Mouse (Mus musculus): ENCODE data around the gene Fam162a. TPM values are rescaled to one million over a fixed set of nuclear protein-coding genes. Genes with fewer than 3 reads are reported as not detected.
"Not testable (repeated sequence)": the region's sequence is repeated elsewhere in the genome, so short reads cannot be mapped to it uniquely, and the experiment has no call there.

Fam162a gene
- 162 and 187 TPM in 2 replicates for polyA plus RNA-seq (2016; fragmentation: Nextera tagmentation; extraction: Ambion mirVana)

DNA sequence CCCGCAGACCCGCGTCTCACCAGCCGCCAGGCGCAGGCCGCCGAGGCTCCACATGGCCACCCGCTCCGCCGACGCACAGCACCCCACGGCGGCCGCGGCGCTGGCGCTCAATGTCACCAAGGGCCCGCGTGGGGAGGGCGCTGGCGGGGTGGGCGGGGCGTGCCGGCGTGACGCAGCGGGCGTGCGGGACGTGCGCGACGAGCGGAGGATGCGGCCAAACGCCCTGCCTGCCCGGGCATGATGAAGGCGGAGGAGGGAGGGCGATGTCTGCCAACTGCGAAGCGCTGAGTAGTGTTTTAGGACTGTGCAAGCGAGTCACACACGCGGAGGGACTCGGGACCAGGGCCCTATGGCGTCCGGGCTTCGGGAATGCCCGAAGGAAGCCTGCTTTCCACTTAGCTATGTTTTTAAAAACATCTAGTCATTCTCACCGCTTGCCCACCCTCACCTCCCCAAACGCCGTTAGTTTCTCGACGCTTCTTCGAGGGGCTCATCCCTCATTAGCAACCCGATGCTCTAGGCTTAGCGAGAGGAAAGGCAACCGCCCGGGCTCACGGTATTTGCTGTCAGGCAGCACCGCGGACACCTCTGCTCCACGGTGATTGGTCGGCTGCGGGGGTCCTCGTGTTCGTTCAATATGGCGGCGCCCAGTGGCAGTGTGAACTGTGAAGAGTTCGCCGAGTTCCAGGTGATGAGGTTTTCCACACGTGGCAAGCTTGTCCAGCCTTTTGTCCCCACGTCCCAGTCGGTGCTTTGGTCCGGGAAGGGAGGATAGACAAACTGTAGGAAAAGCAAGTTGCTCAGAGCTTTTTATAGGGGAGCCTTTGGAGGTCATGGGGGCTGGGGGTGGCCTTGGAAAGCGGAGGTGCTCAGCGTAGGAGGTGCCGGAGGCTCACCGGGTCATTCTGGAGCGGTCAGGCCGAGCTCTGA is at the start of gene Fam162a, which contains the start of gene Ccdc58:
Gene Fam162a (minus strand): TSS at position 145 of the 930 bp plus-strand sequence.
Gene Ccdc58 (plus strand): TSS at position 236 of the 930 bp plus-strand sequence.
- whole genome bisulfite sequencing, result under 1% methylated on average over 81 of the region's 81 CpGs
- H3K4me1 ChIP-seq, result peaks cover 15% of the 10 kb centered on the region
- no peaks in the 10 kb centered on the region for H3K27me3 ChIP-seq (replicated peaks)
- H3K4me2 ChIP-seq (replicated peaks), result peak within 1 kb of the TSS; percentile 75
- peak; percentile 96 for ATAC-seq (ENCODE audit: low FRiP score, low read depth)
- H3K27ac ChIP-seq, result peak within 1 kb of the TSS; percentile 98
- H3K9me3 ChIP-seq, result no peaks in the 10 kb centered on the region
- H3K36me3 ChIP-seq, result no peaks in the 10 kb centered on the region
- H3K4me3 ChIP-seq, result peak within 1 kb of the TSS; percentile 62
- H3K9ac ChIP-seq, result peak within 1 kb of the TSS; percentile 71

DNA sequence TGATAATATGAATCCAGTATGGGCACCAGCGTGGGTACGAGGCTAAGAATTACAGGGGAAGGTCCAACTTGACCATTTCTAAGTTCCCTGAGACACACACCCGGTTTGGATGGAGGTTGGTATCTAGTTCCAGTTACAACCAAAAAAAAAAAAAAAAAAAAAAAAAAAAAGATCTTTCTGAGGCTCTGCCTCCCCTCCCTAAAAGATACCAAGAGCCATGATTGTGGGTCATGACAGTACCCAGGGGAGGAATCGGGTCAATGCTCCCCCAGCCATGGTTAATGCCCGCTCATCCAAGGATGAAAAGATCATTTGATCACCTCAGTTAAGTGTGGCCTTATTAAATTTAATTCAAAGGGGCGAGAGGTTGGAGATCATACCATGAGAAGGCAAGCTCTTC is 44.4 kb upstream of the Fam162a start:
- not testable (repeated sequence) for H3K36me3 ChIP-seq; H3K4me3 ChIP-seq; H3K4me2 ChIP-seq (replicated peaks); H3K9ac ChIP-seq; H3K27ac ChIP-seq; H3K9me3 ChIP-seq; H3K27me3 ChIP-seq (replicated peaks); ATAC-seq (ENCODE audit: low FRiP score, low read depth); H3K4me1 ChIP-seq
- 90% methylated on average over 6 of the region's 6 CpGs for WGBS

- H3K36me3 ChIP-seq; H3K4me2 ChIP-seq (replicated peaks); H3K27me3 ChIP-seq (replicated peaks); ATAC-seq (ENCODE audit: low FRiP score, low read depth); H3K4me3 ChIP-seq; H3K9me3 ChIP-seq; H3K27ac ChIP-seq; H3K4me1 ChIP-seq; H3K9ac ChIP-seq: not testable (repeated sequence)
Measured at GRCm38 (mm10) chr16:36111486-36111885, 40.1 kb upstream of the Fam162a start.

GRCm38 (mm10) chr16:36102211-36102610 is 30.8 kb upstream of the Fam162a start:
- H3K4me2 ChIP-seq (replicated peaks), result no peak overlapping the region
- H3K9ac ChIP-seq, result no peak overlapping the region
- no peaks in the 10 kb centered on the region for H3K4me1 ChIP-seq
- no peaks in the 10 kb centered on the region for H3K27me3 ChIP-seq (replicated peaks)
- H3K36me3 ChIP-seq, result no peaks in the 10 kb centered on the region
- no peak overlapping the region for H3K4me3 ChIP-seq
- 95% methylated on average over 1 of the region's 1 CpGs for WGBS
- H3K9me3 ChIP-seq, result no peaks in the 10 kb centered on the region
- no peak overlapping the region for H3K27ac ChIP-seq
- ATAC-seq (ENCODE audit: low FRiP score, low read depth), result no peak

- H3K4me1 ChIP-seq, result no peaks in the 10 kb centered on the region
- WGBS, result 87% methylated on average over 1 of the region's 1 CpGs
- H3K9me3 ChIP-seq, result no peaks in the 10 kb centered on the region
- H3K27ac ChIP-seq, result no peak overlapping the region
- H3K4me3 ChIP-seq, result no peak overlapping the region
- no peaks in the 10 kb centered on the region for H3K36me3 ChIP-seq
- ATAC-seq (ENCODE audit: low FRiP score, low read depth), result no peak
- H3K4me2 ChIP-seq (replicated peaks), result no peak overlapping the region
- no peaks in the 10 kb centered on the region for H3K27me3 ChIP-seq (replicated peaks)
- H3K9ac ChIP-seq, result no peak overlapping the region
Measured at GRCm38 (mm10) chr16:36101526-36101925, 30.1 kb upstream of the Fam162a start.

GRCm38 (mm10) chr16:36097813-36098499 is 26.6 kb upstream of the Fam162a start:
- ATAC-seq (ENCODE audit: low FRiP score, low read depth), result not testable (repeated sequence)

GRCm38 (mm10) chr16:36094079-36094478 is 22.7 kb upstream of the Fam162a start:
- Histone ChIP-seq H3K4me2 (replicated peaks) (no peak overlapping the region), H3K4me1 (no peaks in the 10 kb centered on the region), H3K9me3 (no peaks in the 10 kb centered on the region), H3K36me3 (peaks cover 15% of the 10 kb centered on the region; the same call in 1 of the 2 replicates), H3K27ac (no peak overlapping the region), H3K27me3 (replicated peaks) (no peaks in the 10 kb centered on the region), H3K9ac (no peak overlapping the region), H3K4me3 (no peak overlapping the region)
- no peak for ATAC-seq (ENCODE audit: low FRiP score, low read depth)
- 94% methylated on average over 3 of the region's 3 CpGs for WGBS

More at GRCm38 (mm10) chr16:36097813-36098499, 26.6 kb upstream of the Fam162a start:
- H3K9ac ChIP-seq; H3K4me1 ChIP-seq; H3K4me3 ChIP-seq; H3K27me3 ChIP-seq (replicated peaks); H3K27ac ChIP-seq; H3K9me3 ChIP-seq; H3K36me3 ChIP-seq; H3K4me2 ChIP-seq (replicated peaks): not testable (repeated sequence)
- 93% methylated on average over 12 of the region's 12 CpGs for WGBS

DNA sequence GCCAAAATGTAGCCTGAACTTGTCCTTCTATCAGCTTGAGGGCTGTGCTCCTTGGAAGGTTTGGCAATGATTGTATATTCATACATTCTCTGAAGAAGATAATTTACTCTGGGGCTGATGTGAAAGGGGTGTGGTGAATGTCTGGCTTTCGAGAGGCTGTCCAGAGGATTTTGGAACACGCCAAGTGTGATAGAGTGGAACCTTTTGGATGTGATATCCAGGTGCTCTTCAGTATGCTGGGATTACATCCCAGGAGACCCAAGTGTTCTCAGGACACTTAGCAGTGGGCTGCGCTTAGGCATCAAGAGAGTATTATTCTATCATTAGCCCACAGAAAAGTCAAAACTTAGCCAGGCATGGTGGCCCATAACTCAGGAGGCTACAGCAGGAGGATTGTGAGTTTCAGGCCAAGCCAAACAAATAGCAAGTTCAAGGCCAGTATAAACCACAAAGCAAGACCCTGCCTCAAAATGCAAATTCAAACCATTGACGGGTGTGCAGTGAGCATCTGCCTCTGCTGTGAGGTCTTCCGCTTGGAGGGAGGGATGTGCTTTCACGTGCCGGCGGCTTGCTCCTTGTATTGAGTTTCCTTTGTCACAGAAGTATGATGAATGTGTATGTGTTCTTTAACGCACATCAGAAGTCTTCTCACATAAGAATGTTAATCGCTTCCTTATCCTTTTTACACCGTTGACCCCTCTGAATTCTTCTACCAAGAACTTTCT is 19.6 kb upstream of the Fam162a start:
- Histone ChIP-seq H3K9me3 (no peaks in the 10 kb centered on the region), H3K27ac (no peak overlapping the region), H3K4me3 (no peak overlapping the region), H3K36me3 (peaks cover 31% of the 10 kb centered on the region), H3K4me1 (no peaks in the 10 kb centered on the region), H3K27me3 (replicated peaks) (no peaks in the 10 kb centered on the region), H3K9ac (no peak overlapping the region), H3K4me2 (replicated peaks) (no peak overlapping the region)
- ATAC-seq (ENCODE audit: low FRiP score, low read depth), result no peak
- 91% methylated on average over 11 of the region's 11 CpGs for WGBS

DNA sequence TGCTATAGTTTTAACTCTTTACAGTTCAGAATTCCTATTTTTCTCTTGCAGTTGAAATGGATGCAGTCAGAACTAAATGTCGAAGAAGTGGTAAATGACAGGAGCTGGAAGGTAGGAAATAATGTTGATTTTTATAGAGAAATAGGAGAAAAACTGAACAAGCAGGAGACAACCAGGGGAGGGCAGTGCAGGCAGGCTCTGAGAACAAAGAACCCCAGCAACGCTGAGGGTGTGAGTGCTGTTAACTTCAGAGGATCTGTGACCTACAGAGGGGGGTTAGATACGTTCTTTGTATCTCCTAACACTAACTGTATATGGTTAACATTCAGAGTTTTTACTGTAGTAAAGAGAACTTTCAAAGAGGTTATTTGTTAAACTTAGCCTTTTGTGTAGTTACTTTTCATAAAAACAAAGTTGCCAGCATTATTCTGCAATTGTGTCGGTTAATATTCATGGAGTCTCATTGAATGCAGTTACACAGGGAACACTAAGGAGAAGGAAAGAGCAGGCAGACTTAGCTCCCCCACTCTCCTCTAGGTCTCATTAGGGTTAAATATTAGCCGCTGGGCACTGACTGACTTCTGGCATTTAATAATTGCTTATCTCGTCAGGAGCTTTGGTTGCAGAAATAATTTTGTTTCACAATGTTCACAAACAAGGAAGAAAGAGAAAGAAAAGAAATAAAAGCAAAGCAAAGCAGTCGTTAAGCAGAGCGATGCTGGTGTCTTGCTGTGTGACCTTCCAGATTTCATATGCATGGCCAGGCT is 18.6 kb upstream of the Fam162a start:
- Histone ChIP-seq H3K4me1 (no peaks in the 10 kb centered on the region), H3K4me3 (no peak overlapping the region), H3K4me2 (replicated peaks) (no peak overlapping the region), H3K27ac (no peak overlapping the region), H3K36me3 (peaks cover 39% of the 10 kb centered on the region), H3K9ac (no peak overlapping the region), H3K27me3 (replicated peaks) (no peaks in the 10 kb centered on the region), H3K9me3 (no peaks in the 10 kb centered on the region)
- WGBS, result 77% methylated on average over 8 of the region's 8 CpGs
- no peak for ATAC-seq (ENCODE audit: low FRiP score, low read depth)

GRCm38 (mm10) chr16:36089065-36089464 is 17.7 kb upstream of the Fam162a start:
- Histone ChIP-seq H3K36me3 (peaks cover 40% of the 10 kb centered on the region), H3K4me1 (no peaks in the 10 kb centered on the region)

GRCm38 (mm10) chr16:36087846-36088245 is 16.5 kb upstream of the Fam162a start:
- 0 out of 2 replicates have a peak overlapping the region, but pooled peaks have one; percentile 3 for H3K9ac ChIP-seq
- peaks cover 45% of the 10 kb centered on the region for H3K36me3 ChIP-seq
- no peak for ATAC-seq (ENCODE audit: low FRiP score, low read depth)
- no peak overlapping the region for H3K4me2 ChIP-seq (replicated peaks)
- no peak overlapping the region for H3K4me3 ChIP-seq
- H3K9me3 ChIP-seq, result no peaks in the 10 kb centered on the region
- no peaks in the 10 kb centered on the region for H3K4me1 ChIP-seq
- no peaks in the 10 kb centered on the region for H3K27me3 ChIP-seq (replicated peaks)
- WGBS, result 96% methylated on average over 4 of the region's 4 CpGs
- H3K27ac ChIP-seq, result no peak overlapping the region

More at GRCm38 (mm10) chr16:36089065-36089464, 17.7 kb upstream of the Fam162a start:
- no peak for ATAC-seq (ENCODE audit: low FRiP score, low read depth)
- WGBS, result 96% methylated on average over 7 of the region's 7 CpGs
- Histone ChIP-seq H3K4me3 (no peak overlapping the region), H3K4me2 (replicated peaks) (no peak overlapping the region), H3K27me3 (replicated peaks) (no peaks in the 10 kb centered on the region), H3K9ac (no peak overlapping the region), H3K9me3 (no peaks in the 10 kb centered on the region), H3K27ac (no peak overlapping the region)

Measured in neural tube, embryonic 12.5 days (tissue).